Mouse (Mus musculus) embryonic facial prominence, embryonic 15.5 days (tissue): Measurements from ENCODE around the gene Znrd1. TPM values are rescaled to one million over a fixed set of nuclear protein-coding genes. Genes with fewer than 3 reads are reported as not detected.
A peak's percentile ranks its signal among the peaks of the same experiment; 100 is the strongest.

ENCODE experiments used
- ATAC-seq: fragments of 200-750 bp; cut with Nextera tagmentation; 2 replicates; pipeline ENCODE4 v1.8.0; 2017; ENCODE audit warnings: low read depth, moderate TSS enrichment; ENCODE audit not compliant: insufficient number of reproducible peaks, low FRiP score, low TSS enrichment
- H3K27ac ChIP-seq: fragments of 300-500 bp; sonication (generic); replicated peaks from 2 replicates; pipeline ENCODE4 v1.5.1; 2015; ENCODE audit warnings: mild to moderate bottlenecking, inconsistent platforms
- H3K27me3 ChIP-seq: fragments of 300-500 bp; sonication (generic); 2 replicates; pipeline ENCODE4 v1.6.1; 2015; ENCODE audit warnings: inconsistent platforms
- H3K36me3 ChIP-seq: fragments of 300-500 bp; sonication (generic); 2 replicates; pipeline ENCODE4 v1.6.1; 2015; ENCODE audit warnings: mild to moderate bottlenecking, inconsistent platforms
- H3K4me1 ChIP-seq: fragments of 300-500 bp; sonication (generic); 2 replicates; pipeline ENCODE4 v1.6.1; 2015; ENCODE audit warnings: inconsistent platforms
- H3K4me2 ChIP-seq: fragments of 300-500 bp; sonication (generic); replicated peaks from 2 replicates; pipeline ENCODE4 v1.6.1; 2015; ENCODE audit warnings: mild to moderate bottlenecking, inconsistent platforms
- H3K4me3 ChIP-seq: fragments of 300-500 bp; sonication (generic); replicated peaks from 2 replicates; pipeline ENCODE4 v1.5.1; 2015; ENCODE audit warnings: mild to moderate bottlenecking, inconsistent platforms
- H3K9ac ChIP-seq: fragments of 300-500 bp; sonication (generic); 2 replicates; pipeline ENCODE4 v1.6.1; 2015; ENCODE audit warnings: inconsistent platforms
- H3K9me3 ChIP-seq: fragments of 300-500 bp; sonication (generic); replicated peaks from 2 replicates; pipeline ENCODE4 v1.6.1; 2016; ENCODE audit warnings: inconsistent platforms
- WGBS: fragments of 180-500 bp; shearing (Covaris S2); methylation state at CpG from one replicate; pipeline ENCODE4 v1.1.7; 2015; 5-methylcytosine and 5-hydroxymethylcytosine counted together
- polyA plus RNA-seq: library from polyadenylated mRNA; unstranded; fragments of >200 nt; fragmentation: Nextera tagmentation; extraction: Ambion mirVana; gene quantifications from 2 replicates; pipeline ENCODE4 v1.2.1, GENCODE M21; 2015

The Znrd1 gene
- polyA plus RNA-seq, result 94.7 and 98.6 TPM in 2 replicates

DNA sequence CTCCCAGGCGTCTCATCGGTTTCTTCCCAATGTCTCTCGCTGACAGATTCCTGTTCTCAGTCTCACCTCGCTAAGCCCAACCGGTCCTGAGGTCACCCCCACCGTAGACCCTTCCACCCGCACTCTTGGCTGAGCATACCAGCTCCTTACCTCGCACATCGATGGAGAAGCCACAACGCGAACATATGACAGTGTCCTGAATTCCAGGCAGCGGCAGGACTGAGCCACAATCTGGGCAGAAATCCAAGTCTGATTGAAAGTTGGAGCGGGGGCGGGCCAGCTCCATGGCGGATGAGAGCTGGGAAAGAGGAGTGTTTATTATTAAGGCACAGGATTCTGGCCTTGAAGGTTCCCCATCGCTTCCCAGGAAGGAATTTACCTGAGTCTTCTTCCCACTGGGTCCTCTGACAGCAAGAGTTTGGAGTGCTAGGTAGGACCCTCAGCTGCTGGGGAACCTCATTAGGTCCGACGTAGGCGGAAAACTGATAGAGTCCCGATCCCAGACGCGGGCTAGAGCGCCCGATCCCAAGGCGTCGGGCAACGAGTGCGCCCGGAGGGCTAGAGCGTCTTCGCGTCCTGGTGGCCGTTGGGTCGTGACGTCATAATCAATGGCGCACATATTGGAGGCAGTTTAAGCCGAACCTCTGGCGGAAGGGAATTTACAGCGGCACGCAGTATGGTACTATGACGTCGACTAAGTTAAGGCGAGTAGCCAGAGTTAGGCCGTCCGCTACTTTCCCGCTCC is at the start of gene Znrd1, which contains the start of gene Znrd1as:
TSS of gene Znrd1 (minus strand) at position 561 of the 745 bp plus-strand sequence.
TSS of gene Znrd1as (plus strand) at position 594 of the 745 bp plus-strand sequence.
- H3K4me2 ChIP-seq, result peak within 1 kb of the TSS; percentile 62
- peaks cover 18% of the 10 kb centered on the region for H3K36me3 ChIP-seq
- under 1% methylated on average over 46 of the region's 46 CpGs for WGBS
- H3K27me3 ChIP-seq, result no peaks in the 10 kb centered on the region
- no peaks in the 10 kb centered on the region for H3K9me3 ChIP-seq
- ATAC-seq, result peak; percentile 96
- H3K4me3 ChIP-seq, result peak within 1 kb of the TSS; percentile 76
- peak within 1 kb of the TSS; percentile 86 for H3K27ac ChIP-seq
- H3K9ac ChIP-seq, result peak within 1 kb of the TSS; percentile 66
- H3K4me1 ChIP-seq, result peaks cover 11% of the 10 kb centered on the region

GRCm38 (mm10) chr17:37003366-37003765 is 45.0 kb upstream of the Znrd1 start:
- H3K27ac ChIP-seq, result no peak overlapping the region
- 40% methylated on average over 4 of the region's 4 CpGs for WGBS
- ATAC-seq, result no peak

DNA sequence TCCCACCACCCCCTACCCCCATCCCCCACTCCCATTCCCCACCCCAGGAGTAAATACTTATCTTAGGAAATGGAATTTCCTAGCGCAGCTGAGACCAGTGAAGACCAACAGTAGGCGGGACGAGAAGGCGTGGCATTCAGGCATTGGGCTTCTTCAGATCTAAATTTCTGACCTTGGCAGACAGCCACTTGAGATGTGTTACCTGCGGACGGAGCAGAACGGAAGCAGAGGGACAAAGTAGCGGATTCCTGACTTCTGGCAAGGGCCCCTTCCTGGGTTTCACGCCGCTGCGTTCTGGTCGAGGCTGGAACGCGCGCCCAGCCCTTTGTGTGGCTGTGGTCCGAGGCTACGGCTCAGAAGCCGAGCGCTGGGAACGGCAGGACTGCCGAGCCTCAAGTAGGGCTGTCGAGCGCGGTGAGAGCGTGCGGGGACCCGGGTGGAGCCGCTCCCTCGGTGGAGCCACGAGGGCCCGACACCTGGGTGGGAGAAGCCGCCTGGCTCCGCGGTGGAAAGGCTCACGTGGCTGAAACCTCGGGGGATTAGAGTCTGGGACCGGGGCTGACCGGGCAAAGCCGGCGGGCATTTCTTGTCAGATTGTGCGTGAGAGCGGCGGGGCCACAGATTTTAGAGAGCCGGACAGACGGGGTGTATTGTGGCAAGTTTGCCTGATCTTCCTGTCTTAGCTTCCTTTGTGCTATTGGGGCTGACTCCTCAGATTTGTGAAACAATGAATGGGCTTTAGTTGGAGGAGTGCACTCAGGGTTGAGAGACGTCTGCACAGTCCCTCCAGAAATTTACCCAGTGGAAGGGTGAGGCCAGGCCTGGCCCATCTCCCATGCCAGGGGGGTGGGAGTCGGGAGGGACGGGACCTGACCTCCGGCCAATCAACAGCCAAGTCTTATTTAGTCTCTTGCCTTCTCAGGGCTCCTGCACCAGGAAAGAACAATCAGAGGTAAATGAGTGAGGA is 44.3 kb upstream of the Znrd1 start:
- Histone ChIP-seq H3K4me1 (peaks cover 7% of the 10 kb centered on the region), H3K36me3 (peaks cover 7% of the 10 kb centered on the region; the same call in 1 of the 2 replicates), H3K9ac (peak overlapping the region; percentile 86), H3K27ac (peak overlapping the region; percentile 91), H3K9me3 (no peaks in the 10 kb centered on the region), H3K4me2 (peak overlapping the region; percentile 83), H3K4me3 (peak overlapping the region; percentile 70), H3K27me3 (no peaks in the 10 kb centered on the region)
- under 1% methylated on average over 49 of the region's 49 CpGs for WGBS
- ATAC-seq, result peak; percentile 85

More at GRCm38 (mm10) chr17:37003366-37003765, 45.0 kb upstream of the Znrd1 start:
- Histone ChIP-seq H3K4me2 (peak overlapping the region; percentile 83), H3K36me3 (peaks cover 14% of the 10 kb centered on the region; the same call in 1 of the 2 replicates), H3K27me3 (no peaks in the 10 kb centered on the region), H3K9ac (0 out of 2 replicates have a peak overlapping the region, but pooled peaks have one; percentile 86), H3K4me3 (peak overlapping the region; percentile 70), H3K9me3 (no peaks in the 10 kb centered on the region), H3K4me1 (peaks cover 7% of the 10 kb centered on the region)

- Histone ChIP-seq H3K36me3 (0 out of 2 replicates have a peak, but pooled peaks cover 2% of the 10 kb centered on the region), H3K9ac (no peak within 1 kb of the TSS), H3K4me1 (peaks cover 7% of the 10 kb centered on the region), H3K27me3 (no peaks in the 10 kb centered on the region), H3K9me3 (no peaks in the 10 kb centered on the region), H3K4me2 (peak within 1 kb of the TSS; percentile 83), H3K4me3 (peak within 1 kb of the TSS; percentile 70), H3K27ac (0 out of 2 replicates have a peak within 1 kb of the TSS, but pooled peaks have one; percentile 91)
- ATAC-seq, result no peak
- 94% methylated on average over 7 of the region's 7 CpGs for WGBS
Observed at GRCm38 (mm10) chr17:37000863-37001262, 42.5 kb upstream of the Znrd1 start, which contains the start of gene Zfp57. Gene Zfp57, plus strand, starts transcription at chr17:37001163.

GRCm38 (mm10) chr17:36998477-36998876 is 40.1 kb upstream of the Znrd1 start:
- 62% methylated on average over 2 of the region's 2 CpGs for WGBS
- no peaks in the 10 kb centered on the region for H3K27me3 ChIP-seq
- H3K9me3 ChIP-seq, result no peaks in the 10 kb centered on the region
- H3K4me2 ChIP-seq, result no peak overlapping the region
- H3K4me3 ChIP-seq, result no peak overlapping the region
- H3K36me3 ChIP-seq, result no peaks in the 10 kb centered on the region
- no peak for ATAC-seq
- H3K9ac ChIP-seq, result no peak overlapping the region
- no peak overlapping the region for H3K27ac ChIP-seq
- H3K4me1 ChIP-seq, result peaks cover 7% of the 10 kb centered on the region

- Histone ChIP-seq H3K9me3 (no peaks in the 10 kb centered on the region), H3K4me2 (no peak overlapping the region), H3K36me3 (no peaks in the 10 kb centered on the region), H3K4me3 (no peak overlapping the region), H3K4me1 (no peaks in the 10 kb centered on the region), H3K9ac (no peak overlapping the region), H3K27ac (no peak overlapping the region), H3K27me3 (no peaks in the 10 kb centered on the region)
- ATAC-seq, result no peak
- WGBS, result 25% methylated on average over 7 of the region's 7 CpGs
Observed at GRCm38 (mm10) chr17:36997033-36997735, 38.8 kb upstream of the Znrd1 start.

DNA sequence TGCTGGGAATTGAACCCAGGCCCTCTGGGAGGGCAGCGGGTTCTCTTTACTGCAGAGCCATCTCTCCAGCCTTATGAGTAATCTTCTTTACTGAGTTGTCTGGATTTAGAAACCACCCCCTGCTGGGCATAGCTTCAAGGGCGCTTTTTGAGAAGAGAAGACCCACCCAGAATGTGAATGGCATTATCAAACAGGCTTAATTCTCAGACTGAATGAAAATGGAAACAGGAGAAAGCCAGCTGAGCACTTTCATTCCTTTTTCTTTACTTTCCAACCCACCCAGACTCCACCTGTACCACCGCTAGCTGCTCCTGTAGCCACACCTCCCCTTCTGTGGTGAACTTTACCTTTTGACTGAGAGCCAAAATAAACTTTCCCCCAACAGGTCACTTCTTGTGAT is 37.1 kb upstream of the Znrd1 start:
- ATAC-seq, result no peak
- Histone ChIP-seq H3K4me1 (no peaks in the 10 kb centered on the region), H3K9me3 (no peaks in the 10 kb centered on the region), H3K36me3 (no peaks in the 10 kb centered on the region), H3K9ac (no peak overlapping the region), H3K27me3 (no peaks in the 10 kb centered on the region; the same call in 1 of the 2 replicates), H3K4me3 (no peak overlapping the region), H3K27ac (no peak overlapping the region), H3K4me2 (no peak overlapping the region)
- WGBS, result 55% methylated on average over 3 of the region's 3 CpGs

DNA sequence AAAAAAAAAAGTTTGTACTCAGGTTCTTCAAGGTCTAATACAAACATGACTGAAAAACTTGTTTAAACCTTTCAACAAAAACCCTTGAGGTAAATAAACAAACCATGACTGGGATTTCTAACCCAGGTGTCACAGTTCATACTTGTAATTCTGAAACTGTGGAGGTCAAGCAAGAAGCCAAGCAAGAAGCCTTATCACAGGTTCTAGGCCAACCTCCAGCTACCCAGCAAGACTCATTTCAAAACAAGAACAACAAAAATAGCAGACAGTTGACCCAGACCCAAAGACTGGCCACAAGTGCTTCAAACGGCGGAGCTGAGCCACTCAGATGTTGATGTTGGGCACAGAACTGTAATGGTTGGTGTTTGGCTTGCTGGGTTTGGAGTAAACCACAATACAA is 36.2 kb upstream of the Znrd1 start:
- Histone ChIP-seq H3K4me3 (no peak overlapping the region), H3K4me2 (no peak overlapping the region), H3K36me3 (no peaks in the 10 kb centered on the region), H3K27ac (no peak overlapping the region), H3K27me3 (peaks cover 2% of the 10 kb centered on the region), H3K9me3 (no peaks in the 10 kb centered on the region), H3K9ac (no peak overlapping the region), H3K4me1 (no peaks in the 10 kb centered on the region)
- ATAC-seq, result no peak
- WGBS, result 85% methylated on average over 2 of the region's 2 CpGs

- no peaks in the 10 kb centered on the region for H3K4me1 ChIP-seq
- H3K36me3 ChIP-seq, result no peaks in the 10 kb centered on the region
- peaks cover 9% of the 10 kb centered on the region for H3K27me3 ChIP-seq
- no peak overlapping the region for H3K4me2 ChIP-seq
- no peak for ATAC-seq
- no peak overlapping the region for H3K4me3 ChIP-seq
- 82% methylated on average over 4 of the region's 4 CpGs for WGBS
- H3K27ac ChIP-seq, result no peak overlapping the region
- no peak overlapping the region for H3K9ac ChIP-seq
- H3K9me3 ChIP-seq, result no peaks in the 10 kb centered on the region
Observed at GRCm38 (mm10) chr17:36993770-36994325, 35.5 kb upstream of the Znrd1 start.

DNA sequence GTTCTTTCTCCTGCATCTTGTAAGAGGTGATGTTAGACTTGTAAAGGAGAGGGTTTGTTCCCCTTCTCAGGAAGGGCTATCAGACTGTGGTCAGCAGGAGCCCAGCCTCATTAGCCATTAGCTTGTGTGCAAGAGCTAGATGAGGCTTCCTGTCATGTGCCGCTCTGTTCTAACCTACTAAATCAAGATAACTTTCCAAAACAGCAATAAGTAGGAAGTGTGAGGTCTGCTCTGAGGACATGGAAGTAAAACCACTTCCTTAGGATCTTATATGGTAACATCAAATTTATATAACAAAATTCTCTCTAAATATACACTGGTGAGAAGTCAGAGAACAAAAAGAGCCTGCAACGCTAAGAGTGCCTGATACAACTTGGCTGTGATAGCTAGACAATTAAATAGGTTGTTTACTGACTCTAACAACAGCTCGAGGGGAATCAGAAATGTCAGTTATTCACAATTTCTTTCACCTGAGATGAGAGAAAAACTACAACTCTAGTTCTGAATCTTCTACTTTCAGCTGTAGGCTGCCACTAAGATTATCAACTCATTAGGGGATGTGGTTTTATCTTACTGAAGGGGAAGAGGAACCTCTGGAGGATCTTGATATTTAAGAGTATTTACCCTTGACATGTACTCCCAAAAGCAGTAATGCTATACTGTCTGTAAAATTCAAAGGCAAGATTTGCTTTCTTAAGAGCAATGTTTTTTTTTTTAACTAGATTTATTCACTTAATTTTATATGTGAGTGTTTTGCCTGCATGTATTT is 34.2 kb upstream of the Znrd1 start:
- Histone ChIP-seq H3K27ac (no peak overlapping the region), H3K27me3 (peaks cover 21% of the 10 kb centered on the region), H3K4me3 (no peak overlapping the region), H3K9me3 (no peaks in the 10 kb centered on the region), H3K36me3 (no peaks in the 10 kb centered on the region), H3K4me1 (0 out of 2 replicates have a peak, but pooled peaks cover 4% of the 10 kb centered on the region), H3K9ac (no peak overlapping the region), H3K4me2 (no peak overlapping the region)
- WGBS, result 70% methylated on average over 3 of the region's 3 CpGs
- ATAC-seq, result no peak
